ENCODE assay signal across 30 mouse cellular contexts in the genomic region with DNA sequence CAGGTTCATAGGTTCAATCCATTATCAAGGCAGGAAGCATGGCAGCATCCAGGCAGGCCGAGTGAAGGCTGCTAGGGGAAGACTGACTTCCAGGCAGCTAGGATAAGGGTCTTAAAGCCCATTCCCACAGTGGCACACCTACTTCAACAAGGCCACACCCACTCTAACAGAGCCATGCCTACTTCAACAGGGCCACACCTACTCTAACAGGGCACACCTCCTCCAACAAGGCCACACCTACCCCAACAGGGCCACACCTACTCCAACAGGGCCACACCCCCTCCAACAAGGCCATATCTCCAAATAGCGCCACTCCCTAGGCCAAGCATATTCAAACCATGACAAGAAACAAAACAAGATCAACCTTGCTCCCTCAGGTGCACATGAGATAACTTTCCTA. TPM values are rescaled to one million over a fixed set of nuclear protein-coding genes. Genes with fewer than 3 reads are reported as not detected.
DNase-seq lines count a peak whose midpoint lies in the region; ATAC-seq and TF ChIP-seq lines count a peak whose summit lies in the region.
"Had no signal": no experiment of that assay in that cellular context is flagged by ENCODE, and none has a peak within 500 bp of the region (broad histone marks: within the 10 kb centered on the region; RNA-seq: fewer than 3 reads in every experiment).

No protein-coding gene starts in this region.

- H3K9ac ChIP-seq in hindbrain, embryonic 14.5 days: no peak overlapping the region

- peak; percentile 82 for DNase-seq in ES-CJ7 (ENCODE audit: low read depth, low spot score)
- peak; percentile 85 for DNase-seq in R1 (ENCODE audit: low read depth, low spot score)
- DNase-seq in ZHBTc4 (ENCODE audit: low read depth, low spot score): peak; percentile 78
- no peak for DNase-seq in hindbrain, embryonic 14.5 days (ENCODE audit: low spot score)
- no peak for DNase-seq in kidney, adult 11 months
- no peak for DNase-seq in left cerebral cortex, adult 2 months (ENCODE audit: extremely low spot score in 1 of 2, low spot score in 2 of 2)
- DNase-seq: adrenal gland, adult 2 months; adrenal gland, adult 8-10 months; adrenal gland, postnatal 10 days; adrenal gland, postnatal 14 days; adrenal gland, postnatal 25 days; adrenal gland, postnatal 36 days; B cell, adult 2 months; cerebellum, adult 11 months; cerebellum, adult 11-12 months; cerebellum, adult 18-20 months; cerebellum, adult 2 months; cerebellum, adult 8-10 months; cerebellum, adult 9-10 months had no signal

- H3K4me3 ChIP-seq in hindbrain, embryonic 14.5 days (replicated peaks; ENCODE audit: low read length): no peak overlapping the region
- no peak overlapping the region for H3K4me3 ChIP-seq in left cerebral cortex, adult 2 months

- no peaks in the 10 kb centered on the region for H3K9me3 ChIP-seq in hindbrain, embryonic 14.5 days (ENCODE audit: control insufficient read depth, low read length)

- ATAC-seq in hindbrain, embryonic 14.5 days (ENCODE audit: low FRiP score): no peak
- ATAC-seq: activated CD4-positive, CD25-positive, alpha-beta regulatory T cell, adult 4 months; CD4-positive, CD25-positive, alpha-beta regulatory T cell, adult 4 months; Patski had no signal

- no peak overlapping the region for H3K4me2 ChIP-seq in hindbrain, embryonic 14.5 days (replicated peaks)

- H3K4me1 ChIP-seq in hindbrain, embryonic 14.5 days (replicated peaks; ENCODE audit: control insufficient read depth, insufficient read depth, low read length): peaks cover 20% of the 10 kb centered on the region

- intact Hi-C loops in left cerebral cortex, adult 2 months (cut with DNase I): no loop called here

- H3K27ac ChIP-seq in hindbrain, embryonic 14.5 days: no peak overlapping the region
- no peak overlapping the region for H3K27ac ChIP-seq in left cerebral cortex, adult 2 months

- 69% methylated on average over 2 of the region's 2 CpGs for WGBS in hindbrain, embryonic 14.5 days

- H3K36me3 ChIP-seq in hindbrain, embryonic 14.5 days (replicated peaks; ENCODE audit: control insufficient read depth, insufficient read depth): no peaks in the 10 kb centered on the region
- H3K36me3 ChIP-seq: G1E had no signal

- TF ChIP-seq CTCF in left cerebral cortex, adult 2 months (IDR thresholded peaks at IDR 0.05): no peak

- H3K27me3 ChIP-seq in hindbrain, embryonic 14.5 days (ENCODE audit: control insufficient read depth, insufficient read depth, low read length): no peaks in the 10 kb centered on the region

RNA-seq across cellular contexts. Expression of a gene that starts 11.7 kb away (rescaled TPM):
- polyA plus RNA-seq in hindbrain, embryonic 14.5 days (2014; fragmentation: Nextera tagmentation; extraction: Ambion mirVana): not detected in 2 replicates
- not detected for total RNA-seq in left cerebral cortex, adult 2 months (2021)
- total RNA-seq: adrenal gland, adult 18-20 months; adrenal gland, adult 2 months; adrenal gland, adult 8-10 months; adrenal gland, postnatal 10 days; adrenal gland, postnatal 14 days; adrenal gland, postnatal 25 days; adrenal gland, postnatal 36 days; adrenal gland, postnatal 4 days; CH12.LX; ES-E14; G1E; MEL had no signal
- polyA plus RNA-seq: activated CD4-positive, CD25-positive, alpha-beta regulatory T cell, adult 4 months; adrenal gland, adult 2 months; brain, embryonic 14.5 days; C2C12; CD4-positive, CD25-positive, alpha-beta regulatory T cell, adult 4 months; G1E; Patski had no signal

RNA-seq across cellular contexts. Expression of a gene that starts 22.7 kb away (rescaled TPM):
- 7.0 and 7.5 TPM in 2 replicates for polyA plus RNA-seq in hindbrain, embryonic 14.5 days (2014; fragmentation: Nextera tagmentation; extraction: Ambion mirVana)
- 10 to 100 TPM; 11.1 to 11.3 TPM for total RNA-seq in left cerebral cortex, adult 2 months (2021)

RNA-seq across cellular contexts. Expression of a gene that starts 59.4 kb away (rescaled TPM):
- 33.0 and 37.1 TPM in 2 replicates for polyA plus RNA-seq in hindbrain, embryonic 14.5 days (2014; fragmentation: Nextera tagmentation; extraction: Ambion mirVana)
- 10 to 100 TPM; 41.8 to 47.3 TPM for total RNA-seq in left cerebral cortex, adult 2 months (2021)

RNA-seq across cellular contexts. Expression of a gene that starts 59.7 kb away (rescaled TPM):
- 81.5 and 92.4 TPM in 2 replicates for polyA plus RNA-seq in hindbrain, embryonic 14.5 days (2014; fragmentation: Nextera tagmentation; extraction: Ambion mirVana)
- total RNA-seq in left cerebral cortex, adult 2 months (2021): 100 to 1,000 TPM; 125 to 128 TPM

Comparison
In these comparisons a context has a peak if more than half of its experiments do, and no peak if none do; other contexts are left out.
1. DNase-seq: peak in ES-CJ7 (single experiment), R1 (single experiment) and ZHBTc4 (single experiment); none in hindbrain, embryonic 14.5 days (single experiment), kidney, adult 11 months (single experiment) and left cerebral cortex, adult 2 months (0 of 2).